Mouse (Mus musculus) bone marrow, adult 2 months (tissue): ENCODE data around the gene Wdr45.

Experiments used
- CTCF ChIP-seq: fragments of 200-500 bp; IDR thresholded peaks from 2 replicates; pipeline ENCODE4 v1.5.1; 2011; ENCODE audit warnings: low read length, control low read depth; ENCODE audit not compliant: control insufficient read depth, insufficient read depth
- POLR2A ChIP-seq: fragments of 200-500 bp; IDR thresholded peaks from 2 replicates; pipeline ENCODE4 v1.6.1; 2011; ENCODE audit warnings: low read depth, mild to moderate bottlenecking, control low read depth, low read length, borderline replicate concordance; ENCODE audit not compliant: control insufficient read depth

DNA sequence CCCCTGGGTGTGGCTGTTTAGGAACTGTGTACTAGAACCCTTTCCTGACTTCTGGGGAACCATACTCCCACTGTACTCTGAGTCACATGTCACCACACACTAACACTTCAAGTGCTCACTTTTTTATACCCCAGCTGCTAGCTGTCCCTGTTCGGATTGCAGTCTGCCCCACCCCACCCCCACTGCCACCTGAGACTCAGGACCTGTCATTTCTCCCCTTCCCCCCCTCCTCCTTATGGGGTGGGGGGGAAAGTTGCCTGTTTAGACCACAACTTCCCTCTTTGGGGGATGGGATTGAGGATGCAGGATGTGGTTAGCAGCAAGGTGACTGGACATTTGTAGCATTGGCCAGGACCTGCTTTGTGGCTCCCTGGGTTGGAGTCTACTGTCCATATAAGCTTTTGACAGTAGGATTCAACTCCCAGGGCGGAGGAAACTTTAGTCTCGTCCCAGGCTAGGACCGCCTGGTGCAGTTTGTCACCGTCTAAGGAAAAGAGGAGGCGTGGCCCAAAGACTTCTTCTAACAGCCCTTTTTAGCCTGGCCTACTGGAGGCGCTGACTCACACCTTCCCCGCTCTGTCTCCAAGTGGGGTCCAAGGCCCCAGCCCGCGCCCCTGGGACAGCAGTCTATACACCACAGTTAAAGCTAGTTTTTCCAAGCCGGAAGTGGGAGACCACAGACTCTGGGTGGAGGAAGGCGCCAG is 40.4 kb upstream of the Wdr45 start:
- no peak for TF ChIP-seq CTCF
- no peak for TF ChIP-seq POLR2A
